Mouse (Mus musculus) heart, adult 2 months (tissue): Measurements from ENCODE around the gene Gm17581.
A peak's percentile ranks its signal among the peaks of the same experiment; 100 is the strongest.

Experiments used
- CTCF ChIP-seq: fragments of 200-600 bp; IDR thresholded peaks from 2 replicates; pipeline ENCODE4 v1.8.1; 2022; ENCODE audit warnings: antibody characterized with exemption, mild to moderate bottlenecking, moderate library complexity
- EP300 ChIP-seq: fragments of 200-500 bp; IDR thresholded peaks from 2 replicates; pipeline ENCODE4 v1.6.1; 2011; ENCODE audit warnings: low read depth, low read length, control low read depth; ENCODE audit not compliant: insufficient read depth
- POLR2A ChIP-seq: fragments of 200-500 bp; IDR thresholded peaks from 2 replicates; pipeline ENCODE4 v1.6.1; 2011; ENCODE audit warnings: mild to moderate bottlenecking, low read depth, low read length, control low read depth; ENCODE audit not compliant: insufficient read depth

- TF ChIP-seq CTCF = peak; percentile 97
- TF ChIP-seq POLR2A = peak; percentile 92
- TF ChIP-seq EP300 = peak; percentile 61; the same call in 1 of the 2 replicates
Observed at GRCm38 (mm10) chr2:155691723-155692493, 43.8 kb downstream of the Gm17581 start, which contains the start of gene Trpc4ap.
